Mouse (Mus musculus): ENCODE data around the gene Dctn2.
"Not testable (repeated sequence)": the region's sequence is repeated elsewhere in the genome, so short reads cannot be mapped to it uniquely, and the experiment has no call there.

- TF ChIP-seq CTCF, EP300 (IDR thresholded peaks at IDR 0.05): not testable (repeated sequence)
These were observed 47.3 kb downstream of the Dctn2 start for GRCm38 (mm10) chr10:127313516-127313915.

Measured in lung, postnatal 0 days (tissue).